Mouse (Mus musculus) heart, postnatal 0 days (tissue): Measurements from ENCODE around the gene Atxn7.

Source experiments
- CTCF ChIP-seq: IDR thresholded peaks from 2 replicates; pipeline ENCODE4 v1.5.1; 2016; ENCODE audit warnings: antibody characterized with exemption, control low read depth, low read depth
- EP300 ChIP-seq: IDR thresholded peaks from 2 replicates; pipeline ENCODE4 v1.6.1; 2016; ENCODE audit warnings: antibody characterized with exemption, low read depth

GRCm38 (mm10) chr14:14030621-14031020 is 69.4 kb downstream of the Atxn7 start:
- no peak for TF ChIP-seq CTCF
- TF ChIP-seq EP300: no peak
